Mouse (Mus musculus) heart, embryonic 16.5 days (tissue): ENCODE results near the gene Acyp2. TPM values are rescaled to one million over a fixed set of nuclear protein-coding genes. Genes with fewer than 3 reads are reported as not detected.

Experiments used
- ATAC-seq: fragments of 200-750 bp; cut with Nextera tagmentation; replicated peaks from 2 replicates; pipeline ENCODE4 v1.8.0; 2017; ENCODE audit warnings: moderate number of reproducible peaks; ENCODE audit not compliant: insufficient read depth, low FRiP score; ENCODE audit errors: extremely low read depth
- H3K27ac ChIP-seq: fragments of 300-500 bp; sonication (generic); 2 replicates; pipeline ENCODE4 v1.5.1; 2014; ENCODE audit warnings: mild to moderate bottlenecking, low read length, control low read depth, moderate library complexity
- H3K27me3 ChIP-seq: fragments of 300-500 bp; sonication (generic); 2 replicates; pipeline ENCODE4 v1.6.1; 2014; ENCODE audit warnings: low read length, mixed read lengths; ENCODE audit not compliant: control insufficient read depth, insufficient read depth
- H3K36me3 ChIP-seq: fragments of 300-500 bp; sonication (generic); 2 replicates; pipeline ENCODE4 v1.6.1; 2014; ENCODE audit not compliant: control insufficient read depth, insufficient read depth
- H3K4me1 ChIP-seq: fragments of 300-500 bp; sonication (generic); 2 replicates; pipeline ENCODE4 v1.6.1; 2014; ENCODE audit warnings: low read length, mixed read lengths; ENCODE audit not compliant: control insufficient read depth, insufficient read depth
- H3K4me2 ChIP-seq: fragments of 300-500 bp; sonication (generic); 2 replicates; pipeline ENCODE4 v1.6.1; 2014; ENCODE audit warnings: low read depth, mild to moderate bottlenecking, control low read depth, low read length
- H3K4me3 ChIP-seq: fragments of 300-500 bp; sonication (generic); 2 replicates; pipeline ENCODE4 v1.5.1; 2014; ENCODE audit warnings: mild to moderate bottlenecking, control low read depth, low read length
- H3K9ac ChIP-seq: fragments of 300-500 bp; sonication (generic); 2 replicates; pipeline ENCODE4 v1.6.1; 2014; ENCODE audit warnings: low read length, control low read depth
- H3K9me3 ChIP-seq: fragments of 300-500 bp; sonication (generic); replicated peaks from 2 replicates; pipeline ENCODE4 v1.6.1; 2016; ENCODE audit warnings: low read length; ENCODE audit not compliant: control insufficient read depth
- WGBS: fragments of 180-500 bp; shearing (Covaris S2); extraction: QIAGEN DNeasy Blood & Tissue Kit; methylation state at CpG from one replicate; pipeline ENCODE4 v1.1.7; 2014; 5-methylcytosine and 5-hydroxymethylcytosine counted together
- polyA plus RNA-seq: library from polyadenylated mRNA; unstranded; fragments of >200 nt; fragmentation: Nextera tagmentation; extraction: Ambion mirVana; gene quantifications from 2 replicates; pipeline ENCODE4 v1.2.1, GENCODE M21; 2015

Gene Acyp2
- polyA plus RNA-seq, 1 experiment from 2014 or later: 35.9 TPM

DNA sequence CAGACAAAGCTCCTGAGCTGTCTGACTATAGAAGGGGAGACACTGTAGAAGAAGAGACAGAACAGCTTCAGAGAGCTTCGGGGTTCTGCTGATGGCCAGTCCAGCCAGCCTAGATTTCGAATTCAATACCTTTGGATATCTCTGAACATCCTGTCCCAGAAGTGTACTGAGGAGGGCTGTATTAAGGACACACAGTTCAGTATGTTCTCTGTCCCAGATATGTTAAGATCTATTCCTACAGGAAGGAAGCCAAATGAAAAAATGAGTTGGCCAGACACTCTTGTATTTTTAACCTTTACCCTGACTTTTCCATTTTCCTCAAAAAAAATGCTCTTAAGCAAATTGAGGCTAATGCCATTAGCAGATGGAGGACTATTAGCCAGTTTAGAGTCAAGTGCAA, 132.3 kb downstream of the Acyp2 start:
- Histone ChIP-seq H3K27me3 (no peaks in the 10 kb centered on the region), H3K4me1 (no peaks in the 10 kb centered on the region), H3K27ac (no peak overlapping the region), H3K36me3 (no peaks in the 10 kb centered on the region), H3K9ac (no peak overlapping the region), H3K9me3 (no peaks in the 10 kb centered on the region), H3K4me3 (no peak overlapping the region), H3K4me2 (no peak overlapping the region)
- ATAC-seq: no peak
- WGBS: 76% methylated on average over 2 of the region's 2 CpGs

DNA sequence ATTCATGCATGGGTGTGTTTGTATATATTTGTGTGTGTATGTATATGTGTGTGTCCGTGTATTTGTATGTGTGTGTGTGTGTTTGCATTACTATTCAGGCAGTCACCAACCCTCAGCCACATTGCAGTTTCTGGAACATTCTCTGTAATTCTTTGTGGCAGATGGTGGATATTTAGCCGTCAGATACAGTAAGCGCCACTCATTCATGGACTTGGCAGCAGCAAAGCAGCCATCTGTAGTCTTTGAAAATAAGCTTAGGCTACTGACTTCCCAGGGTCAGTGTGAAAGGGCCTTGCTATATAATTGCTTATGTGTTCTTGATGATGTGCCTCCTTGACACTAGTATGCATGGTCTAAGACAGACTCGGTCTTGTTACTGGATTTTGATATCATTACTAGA, 141.2 kb downstream of the Acyp2 start:
- no peak for ATAC-seq
- 82% methylated on average over 4 of the region's 4 CpGs for WGBS
- H3K27me3 ChIP-seq: no peaks in the 10 kb centered on the region
- no peaks in the 10 kb centered on the region for H3K4me1 ChIP-seq
- H3K9me3 ChIP-seq: no peaks in the 10 kb centered on the region; the same call in 1 of the 2 replicates
- H3K4me2 ChIP-seq: no peak overlapping the region
- H3K27ac ChIP-seq: no peak overlapping the region
- H3K4me3 ChIP-seq: no peak overlapping the region
- no peak overlapping the region for H3K9ac ChIP-seq
- H3K36me3 ChIP-seq: no peaks in the 10 kb centered on the region

DNA sequence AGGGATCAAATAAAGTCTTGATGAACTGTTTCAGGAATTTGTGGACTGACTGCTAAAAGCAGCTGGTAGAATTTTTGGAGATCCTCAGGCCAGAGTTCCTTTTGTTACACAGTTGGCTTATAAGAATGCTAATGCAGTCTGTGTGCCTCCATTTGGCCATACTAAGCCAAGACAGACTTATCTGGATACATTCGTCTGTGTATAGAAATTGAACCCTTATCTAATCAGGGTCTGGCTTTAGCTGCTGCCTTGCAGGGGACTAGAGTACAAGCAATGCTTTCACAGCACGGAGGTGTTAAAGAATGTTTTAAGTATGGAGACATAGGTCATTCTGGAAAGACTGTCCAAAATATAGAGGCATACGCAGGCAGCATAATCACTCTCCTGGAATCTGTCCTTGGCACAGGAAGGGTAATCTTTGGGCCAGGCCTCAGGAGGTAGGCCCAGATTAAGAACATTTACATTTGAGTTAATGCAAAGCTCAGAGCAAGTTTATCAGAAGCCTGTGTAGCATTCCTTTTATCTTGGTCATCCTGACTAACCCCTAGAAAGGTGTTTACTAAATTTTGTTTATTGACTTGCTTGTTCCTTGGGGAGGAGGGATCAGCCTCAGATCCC, 150.5 kb downstream of the Acyp2 start:
- Histone ChIP-seq H3K27ac (peak overlapping the region; percentile 49), H3K9ac (no peak overlapping the region), H3K4me1 (peaks cover 4% of the 10 kb centered on the region; the same call in 1 of the 2 replicates), H3K27me3 (no peaks in the 10 kb centered on the region), H3K4me3 (no peak overlapping the region), H3K9me3 (peaks cover 13% of the 10 kb centered on the region), H3K4me2 (no peak overlapping the region), H3K36me3 (peaks cover 3% of the 10 kb centered on the region; the same call in 1 of the 2 replicates)
- WGBS: 15% methylated on average over 3 of the region's 3 CpGs
- peak; percentile 78 for ATAC-seq

DNA sequence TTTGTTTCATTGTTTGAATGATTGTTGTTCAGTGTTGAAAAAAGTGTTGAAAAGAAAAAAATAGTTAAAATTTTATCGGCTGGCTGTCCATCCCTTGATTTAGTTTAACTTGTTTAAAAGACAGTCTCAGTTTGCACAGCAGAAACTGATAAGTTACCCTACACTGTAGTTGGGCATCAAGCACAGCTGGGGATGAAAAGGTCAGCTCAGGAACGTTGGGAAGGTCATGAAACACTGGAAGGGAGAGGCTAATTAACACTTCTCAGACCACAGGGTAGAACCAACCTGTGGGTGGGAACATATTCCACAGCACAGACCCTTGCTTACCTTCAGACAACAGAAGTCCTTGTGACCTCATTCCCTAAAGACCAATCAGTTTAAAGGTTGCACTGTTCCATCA, 152.2 kb downstream of the Acyp2 start:
- Histone ChIP-seq H3K9ac (no peak overlapping the region), H3K4me2 (no peak overlapping the region), H3K4me3 (no peak overlapping the region), H3K9me3 (peaks cover 15% of the 10 kb centered on the region), H3K27ac (no peak overlapping the region), H3K36me3 (peaks cover 3% of the 10 kb centered on the region; the same call in 1 of the 2 replicates), H3K4me1 (peaks cover 4% of the 10 kb centered on the region; the same call in 1 of the 2 replicates), H3K27me3 (no peaks in the 10 kb centered on the region)
- 65% methylated on average over 2 of the region's 2 CpGs for WGBS
- ATAC-seq: no peak

DNA sequence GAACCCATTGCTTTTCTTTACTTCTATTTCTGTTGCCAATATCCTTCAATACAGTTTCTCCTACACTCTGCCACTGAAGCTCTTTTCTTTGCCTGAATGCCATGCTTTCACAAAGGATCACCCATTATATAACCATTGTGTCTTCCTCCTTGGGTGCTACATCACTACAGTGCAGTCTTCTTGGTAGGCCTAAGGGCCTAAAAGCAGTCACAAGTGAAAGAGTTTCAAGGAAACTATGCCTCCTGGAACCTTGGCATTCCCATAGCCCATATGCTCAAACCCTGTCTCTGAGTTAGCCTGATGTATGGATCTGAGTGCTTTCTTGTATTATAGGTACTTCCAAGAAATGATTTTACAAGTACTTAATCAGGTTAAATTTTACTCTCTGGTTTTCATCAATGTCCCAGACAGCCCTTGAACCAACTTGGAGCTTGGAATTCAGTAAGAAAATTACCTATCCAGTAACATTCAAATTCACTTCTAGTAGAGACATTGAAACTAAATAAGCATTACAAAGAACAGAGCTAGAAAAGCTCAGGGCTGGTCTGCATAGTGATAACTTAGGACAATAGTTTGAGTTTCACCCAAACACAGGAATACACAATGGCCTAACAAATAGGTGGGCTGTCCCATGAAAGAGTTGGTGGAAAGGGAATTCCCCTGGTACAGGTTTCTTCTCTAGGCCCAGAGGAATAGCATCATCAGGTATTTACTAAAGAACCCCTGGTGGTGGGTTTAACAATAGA, 157.7 kb downstream of the Acyp2 start:
- ATAC-seq: no peak
- H3K4me3 ChIP-seq: no peak overlapping the region
- H3K36me3 ChIP-seq: peaks cover 3% of the 10 kb centered on the region; the same call in 1 of the 2 replicates
- H3K27ac ChIP-seq: no peak overlapping the region
- H3K9me3 ChIP-seq: peaks cover 9% of the 10 kb centered on the region
- H3K9ac ChIP-seq: no peak overlapping the region
- no peaks in the 10 kb centered on the region for H3K4me1 ChIP-seq
- no peak overlapping the region for H3K4me2 ChIP-seq
- H3K27me3 ChIP-seq: no peaks in the 10 kb centered on the region

DNA sequence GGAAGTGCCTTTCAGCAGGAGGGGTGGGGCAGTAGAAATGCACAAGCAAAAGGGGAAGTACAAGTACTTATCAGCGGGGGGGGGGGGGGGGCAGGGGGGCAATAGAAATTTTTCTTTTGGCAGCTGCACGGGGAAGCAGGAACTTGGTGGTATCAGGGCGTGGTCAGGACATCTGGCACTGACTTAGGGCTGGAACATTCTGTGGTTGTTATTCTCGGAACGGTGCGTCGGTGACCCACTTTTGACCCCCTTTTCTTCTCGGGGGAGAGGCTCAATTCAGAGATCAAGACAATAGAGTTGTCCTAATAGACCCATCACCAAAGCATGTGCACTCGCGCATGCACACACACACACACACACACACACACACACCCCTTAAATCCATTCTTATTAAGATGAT, 161.2 kb downstream of the Acyp2 start:
- Histone ChIP-seq H3K4me3 (no peak overlapping the region), H3K36me3 (no peaks in the 10 kb centered on the region), H3K4me1 (no peaks in the 10 kb centered on the region), H3K9ac (no peak overlapping the region), H3K4me2 (no peak overlapping the region), H3K27ac (no peak overlapping the region), H3K27me3 (no peaks in the 10 kb centered on the region), H3K9me3 (no peaks in the 10 kb centered on the region)
- no peak for ATAC-seq
- 72% methylated on average over 10 of the region's 10 CpGs for WGBS

DNA sequence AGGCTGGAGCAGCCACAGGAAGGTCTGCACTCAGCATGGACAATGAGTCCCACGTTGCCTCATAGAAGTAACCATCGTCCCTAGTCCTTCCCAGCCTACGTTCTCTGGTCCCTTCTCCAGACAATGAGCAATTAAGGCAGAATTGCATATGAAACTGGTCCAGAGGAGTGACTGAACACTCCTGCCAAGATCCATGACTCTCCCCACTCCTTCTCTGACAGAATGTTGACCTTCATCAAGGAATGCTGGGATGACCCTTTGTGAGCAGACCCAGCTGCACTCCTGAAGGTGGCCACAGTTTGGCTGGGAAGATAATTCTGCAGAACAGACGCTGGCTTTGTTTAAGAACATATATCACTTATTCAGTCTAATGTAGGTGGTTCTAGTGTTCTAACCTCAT, 166.1 kb downstream of the Acyp2 start:
- Histone ChIP-seq H3K36me3 (no peaks in the 10 kb centered on the region), H3K4me3 (no peak overlapping the region), H3K4me1 (no peaks in the 10 kb centered on the region), H3K27ac (no peak overlapping the region), H3K9me3 (no peaks in the 10 kb centered on the region), H3K9ac (no peak overlapping the region), H3K4me2 (no peak overlapping the region), H3K27me3 (no peaks in the 10 kb centered on the region)
- WGBS: 77% methylated on average over 4 of the region's 4 CpGs
- no peak for ATAC-seq

DNA sequence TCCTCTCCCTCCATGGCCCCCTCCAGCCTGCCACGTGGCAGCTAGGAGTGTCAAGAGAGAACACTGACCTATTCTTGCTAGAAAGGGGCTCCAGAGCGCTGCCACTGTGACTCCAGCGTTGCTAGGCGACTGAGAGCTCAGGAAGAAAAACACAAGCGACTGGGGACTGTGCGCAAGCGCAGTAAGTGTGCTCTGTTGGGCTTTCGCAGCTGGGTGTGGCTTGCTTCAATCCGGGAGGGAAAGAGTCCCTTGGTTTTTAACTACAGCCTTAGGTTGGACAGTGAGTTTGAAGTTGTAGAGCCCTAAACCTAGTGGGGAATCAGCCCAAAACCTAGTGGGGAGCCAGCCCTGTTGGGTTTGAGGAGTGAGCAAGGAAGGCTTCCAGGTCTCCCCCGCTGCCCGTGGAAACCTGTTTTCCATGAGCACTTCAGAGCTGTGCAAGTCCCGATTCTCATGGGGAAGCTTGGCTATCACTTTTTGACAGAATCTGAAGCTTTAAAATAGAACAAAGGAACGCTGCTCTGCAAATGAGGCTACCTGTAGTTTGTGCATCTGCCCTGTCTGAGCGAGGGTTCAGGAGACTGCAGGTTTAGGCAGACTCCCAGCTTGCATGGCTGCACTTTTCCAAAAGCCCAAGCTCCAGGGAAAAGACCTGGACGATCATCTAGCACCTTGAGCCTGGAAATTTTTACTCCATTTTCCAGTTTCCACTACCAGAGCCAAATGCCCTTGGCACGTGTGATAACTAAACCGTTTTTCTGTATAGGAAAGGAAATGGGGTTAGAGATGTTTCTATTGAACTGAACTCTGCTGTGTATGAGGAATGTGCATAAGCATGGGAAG, 177.4 kb downstream of the Acyp2 start, which contains the start of gene 4930505A04Rik:
Gene 4930505A04Rik (minus strand): TSS at position 77 of the 843 bp plus-strand sequence.
- peak within 1 kb of the TSS; percentile 83 for H3K9ac ChIP-seq
- H3K27ac ChIP-seq: peak within 1 kb of the TSS; percentile 94
- ATAC-seq: peak; percentile 99
- H3K36me3 ChIP-seq: no peaks in the 10 kb centered on the region
- WGBS: 5% methylated on average over 17 of the region's 17 CpGs
- H3K4me1 ChIP-seq: peaks cover 13% of the 10 kb centered on the region
- H3K9me3 ChIP-seq: no peaks in the 10 kb centered on the region
- H3K4me3 ChIP-seq: peak within 1 kb of the TSS; percentile 68
- H3K4me2 ChIP-seq: peak within 1 kb of the TSS; percentile 92
- H3K27me3 ChIP-seq: no peaks in the 10 kb centered on the region
